Mouse (Mus musculus) cerebellum, adult 2 months (tissue): ENCODE results near the gene Kdelr2.

Experiments used
- CTCF ChIP-seq: fragments of 200-500 bp; IDR thresholded peaks from 2 replicates; pipeline ENCODE4 v1.5.1; 2011; ENCODE audit warnings: low read depth, mild to moderate bottlenecking, control low read depth, low read length, moderate library complexity, borderline replicate concordance; ENCODE audit not compliant: insufficient read depth
- POLR2A ChIP-seq: fragments of 200-500 bp; IDR thresholded peaks from 2 replicates; pipeline ENCODE4 v1.6.1; 2011; ENCODE audit warnings: low read length, control low read depth, borderline replicate concordance; ENCODE audit not compliant: insufficient read depth

GRCm38 (mm10) chr5:143465156-143466085 lies 61.8 kb downstream of the Kdelr2 start:
- no peak for TF ChIP-seq CTCF
- TF ChIP-seq POLR2A: no peak
